Mouse (Mus musculus): ENCODE results near the gene Entpd2.
"Not testable (repeated sequence)": the region's sequence is repeated elsewhere in the genome, so short reads cannot be mapped to it uniquely, and the experiment has no call there.

- not testable (repeated sequence) for TF ChIP-seq CTCF (IDR thresholded peaks at IDR 0.05; ENCODE audit: extremely low read depth, insufficient read depth, insufficient read length, insufficient replicate concordance); POLR2A (IDR thresholded peaks at IDR 0.05; ENCODE audit: low read depth, low read length)
Observed at GRCm38 (mm10) chr2:25413436-25413835, 17.8 kb downstream of the Entpd2 start.

Measured in spleen, adult 2 months (tissue).